Mouse (Mus musculus): ENCODE data around the gene Hcfc2. TPM values are rescaled to one million over a fixed set of nuclear protein-coding genes. Genes with fewer than 3 reads are reported as not detected.
A peak's percentile ranks its signal among the peaks of the same experiment; 100 is the strongest.

Hcfc2 gene
- polyA plus RNA-seq, 1 experiment from 2014 or later: 37.5 TPM

DNA sequence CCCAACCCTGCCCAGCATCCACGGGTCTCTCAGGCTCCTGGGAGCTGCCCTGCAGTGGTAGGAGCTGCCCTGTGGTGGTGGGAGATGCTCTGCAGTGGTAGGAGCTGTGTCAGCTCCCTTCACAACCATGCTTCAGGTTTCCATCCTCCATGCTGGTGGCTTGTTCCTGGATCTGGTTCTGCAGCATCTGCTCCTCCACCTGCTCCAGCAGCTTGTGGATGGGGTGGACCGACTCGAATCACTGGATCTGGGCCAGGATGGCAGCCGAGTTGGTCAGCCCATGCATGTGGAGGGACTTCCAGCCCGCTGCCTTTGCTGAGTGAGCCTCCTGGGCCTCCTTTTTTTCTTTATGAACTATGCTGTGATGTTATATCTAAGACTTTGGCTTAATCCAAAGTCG is 19.0 kb upstream of the Hcfc2 start:
- no peaks in the 10 kb centered on the region for H3K36me3 ChIP-seq
- H3K4me1 ChIP-seq: no peaks in the 10 kb centered on the region
- ATAC-seq (ENCODE audit: low FRiP score): no peak
- H3K4me3 ChIP-seq (replicated peaks): no peak overlapping the region
- no peak overlapping the region for H3K4me2 ChIP-seq
- WGBS: 77% methylated on average over 6 of the region's 6 CpGs
- no peak overlapping the region for H3K9ac ChIP-seq (replicated peaks)
- no peak overlapping the region for H3K27ac ChIP-seq (replicated peaks)
- no peaks in the 10 kb centered on the region for H3K27me3 ChIP-seq (replicated peaks)
- no peaks in the 10 kb centered on the region for H3K9me3 ChIP-seq (replicated peaks)

DNA sequence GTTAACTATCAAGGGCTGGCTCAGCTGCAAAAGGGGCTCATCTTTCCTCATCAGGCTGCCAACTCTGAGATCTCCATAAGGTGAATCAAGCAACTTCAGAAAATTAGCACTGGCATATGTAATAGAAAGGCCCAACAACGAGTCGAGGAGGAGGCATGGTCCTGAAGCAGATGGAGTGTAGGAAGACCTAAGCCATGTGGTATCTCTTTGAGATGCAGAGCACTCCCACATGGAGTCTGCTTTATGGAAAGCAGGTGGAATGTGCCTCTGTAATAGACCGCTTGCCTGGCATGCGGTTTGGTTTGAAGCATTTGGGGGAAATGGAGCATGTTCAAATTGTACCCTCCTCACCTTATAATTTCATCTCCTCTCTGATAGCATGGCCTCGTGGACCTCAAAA is 15.2 kb upstream of the Hcfc2 start:
- no peaks in the 10 kb centered on the region for H3K4me1 ChIP-seq
- H3K9me3 ChIP-seq (replicated peaks): no peaks in the 10 kb centered on the region
- no peaks in the 10 kb centered on the region for H3K27me3 ChIP-seq (replicated peaks)
- no peak overlapping the region for H3K9ac ChIP-seq (replicated peaks)
- ATAC-seq (ENCODE audit: low FRiP score): no peak
- H3K27ac ChIP-seq (replicated peaks): no peak overlapping the region
- 94% methylated on average over 5 of the region's 5 CpGs for WGBS
- H3K36me3 ChIP-seq: no peaks in the 10 kb centered on the region
- H3K4me2 ChIP-seq: no peak overlapping the region
- no peak overlapping the region for H3K4me3 ChIP-seq (replicated peaks)

DNA sequence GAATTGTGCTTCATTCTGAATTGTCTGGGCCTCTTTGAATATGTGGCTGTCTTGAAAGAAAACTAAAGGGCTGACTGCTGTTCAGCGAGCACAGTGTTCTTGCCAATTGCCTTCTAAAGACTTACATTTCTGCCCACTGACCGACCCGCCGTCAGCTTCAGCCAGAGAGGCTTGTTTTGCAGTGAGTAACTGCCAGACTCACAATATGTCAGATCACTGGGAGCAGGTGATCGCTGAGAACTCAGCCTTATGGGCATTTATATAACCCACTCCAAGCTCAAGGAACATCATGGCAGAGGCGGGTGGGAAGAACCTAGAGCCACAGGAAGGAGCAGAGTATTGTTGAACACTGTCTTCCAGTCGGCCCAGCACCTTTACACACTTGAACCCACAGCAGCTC is 14.3 kb upstream of the Hcfc2 start:
- Histone ChIP-seq H3K36me3 (no peaks in the 10 kb centered on the region), H3K9me3 (replicated peaks) (no peaks in the 10 kb centered on the region), H3K27ac (replicated peaks) (no peak overlapping the region), H3K27me3 (replicated peaks) (no peaks in the 10 kb centered on the region), H3K4me3 (replicated peaks) (no peak overlapping the region), H3K4me2 (no peak overlapping the region), H3K4me1 (no peaks in the 10 kb centered on the region), H3K9ac (replicated peaks) (no peak overlapping the region)
- no peak for ATAC-seq (ENCODE audit: low FRiP score)
- 86% methylated on average over 7 of the region's 7 CpGs for WGBS

DNA sequence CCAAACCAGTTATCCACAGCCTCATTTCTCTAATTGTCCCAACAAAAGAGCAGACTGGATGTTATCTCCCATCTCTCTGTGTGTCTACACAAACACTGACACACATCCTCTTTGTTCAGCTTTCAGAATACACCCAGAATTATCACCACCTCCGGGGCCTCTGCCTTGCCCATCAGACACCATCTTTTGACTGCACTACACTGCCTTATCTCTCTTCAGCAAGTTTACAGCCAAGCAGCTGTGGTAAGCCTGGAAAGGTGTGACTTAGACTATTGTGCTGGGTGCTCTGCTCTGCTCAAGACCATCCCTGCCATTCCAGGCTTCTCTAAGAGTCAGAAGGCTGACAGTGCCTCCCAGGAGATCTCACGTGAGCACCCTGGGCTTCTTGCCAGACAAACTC is 10.5 kb upstream of the Hcfc2 start:
- Histone ChIP-seq H3K4me1 (peaks cover 3% of the 10 kb centered on the region), H3K27me3 (replicated peaks) (no peaks in the 10 kb centered on the region), H3K4me2 (no peak overlapping the region), H3K9ac (replicated peaks) (no peak overlapping the region), H3K9me3 (replicated peaks) (no peaks in the 10 kb centered on the region), H3K36me3 (no peaks in the 10 kb centered on the region), H3K27ac (replicated peaks) (no peak overlapping the region), H3K4me3 (replicated peaks) (no peak overlapping the region)
- 86% methylated on average over 2 of the region's 2 CpGs for WGBS
- no peak for ATAC-seq (ENCODE audit: low FRiP score)

DNA sequence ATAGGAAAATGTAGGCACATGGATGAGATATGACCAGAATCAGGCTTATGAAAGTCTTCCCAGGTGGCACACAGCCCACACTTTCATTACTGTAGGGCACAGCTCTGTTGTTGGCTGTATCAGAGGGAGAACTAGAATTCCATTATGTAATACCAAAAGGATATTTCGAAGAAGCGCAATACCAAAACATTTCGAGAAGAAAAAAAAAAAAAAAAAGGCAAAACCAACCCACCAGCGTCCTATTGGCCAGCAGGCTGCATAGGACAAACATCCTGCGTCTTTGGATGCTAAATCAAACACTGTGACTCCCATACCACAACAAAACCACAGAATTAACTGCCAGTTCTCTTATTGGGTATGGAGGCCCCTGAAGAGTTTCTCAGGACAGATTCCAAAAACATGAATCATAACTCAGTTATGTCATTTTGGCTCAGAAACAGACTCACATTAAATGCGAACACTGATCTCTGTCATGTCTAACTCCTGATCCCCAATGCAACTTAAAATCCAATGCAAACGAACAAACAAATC is 6.2 kb upstream of the Hcfc2 start:
- WGBS: 80% methylated on average over 7 of the region's 7 CpGs
- H3K9ac ChIP-seq (replicated peaks): 0 out of 2 replicates have a peak overlapping the region, but pooled peaks have one; percentile 17
- no peaks in the 10 kb centered on the region for H3K9me3 ChIP-seq (replicated peaks)
- peak overlapping the region; percentile 52 for H3K4me2 ChIP-seq
- no peak overlapping the region for H3K27ac ChIP-seq (replicated peaks)
- H3K4me1 ChIP-seq: peaks cover 7% of the 10 kb centered on the region
- H3K27me3 ChIP-seq (replicated peaks): no peaks in the 10 kb centered on the region
- H3K4me3 ChIP-seq (replicated peaks): peak overlapping the region; percentile 22; the same call in 1 of the 2 replicates
- no peak for ATAC-seq (ENCODE audit: low FRiP score)
- no peaks in the 10 kb centered on the region for H3K36me3 ChIP-seq

DNA sequence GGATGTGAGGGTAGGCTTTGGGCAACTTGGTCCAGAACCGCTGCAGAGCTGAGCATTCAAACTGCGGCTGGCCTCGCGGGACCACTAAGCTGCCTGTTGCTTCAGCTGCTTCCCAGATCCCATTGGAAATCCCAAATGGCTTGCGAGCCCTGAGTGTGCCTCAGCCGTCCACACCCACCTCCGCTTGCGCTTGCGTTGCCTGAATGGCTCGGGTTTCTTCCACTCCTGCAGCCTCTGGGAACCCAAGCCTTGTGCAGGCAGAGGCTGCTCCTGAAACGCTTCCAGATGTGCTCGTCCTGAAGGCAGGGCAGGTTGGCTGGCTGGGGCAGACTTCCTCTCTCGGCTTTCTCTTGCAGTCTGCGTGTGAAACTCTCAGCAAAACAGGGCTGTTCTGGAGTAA is 5.5 kb upstream of the Hcfc2 start, which contains the start of gene Glt8d2:
TSS of gene Glt8d2 (minus strand) at position 157 of the 400 bp plus-strand sequence.
- H3K4me2 ChIP-seq: peak within 1 kb of the TSS; percentile 52
- H3K36me3 ChIP-seq: no peaks in the 10 kb centered on the region
- 6% methylated on average over 14 of the region's 14 CpGs for WGBS
- peak within 1 kb of the TSS; percentile 17; the same call in 1 of the 2 replicates for H3K9ac ChIP-seq (replicated peaks)
- H3K9me3 ChIP-seq (replicated peaks): no peaks in the 10 kb centered on the region
- no peak within 1 kb of the TSS; the same call in 1 of the 2 replicates for H3K27ac ChIP-seq (replicated peaks)
- H3K4me1 ChIP-seq: peaks cover 7% of the 10 kb centered on the region
- no peak for ATAC-seq (ENCODE audit: low FRiP score)
- peak within 1 kb of the TSS; percentile 22 for H3K4me3 ChIP-seq (replicated peaks)
- H3K27me3 ChIP-seq (replicated peaks): no peaks in the 10 kb centered on the region

DNA sequence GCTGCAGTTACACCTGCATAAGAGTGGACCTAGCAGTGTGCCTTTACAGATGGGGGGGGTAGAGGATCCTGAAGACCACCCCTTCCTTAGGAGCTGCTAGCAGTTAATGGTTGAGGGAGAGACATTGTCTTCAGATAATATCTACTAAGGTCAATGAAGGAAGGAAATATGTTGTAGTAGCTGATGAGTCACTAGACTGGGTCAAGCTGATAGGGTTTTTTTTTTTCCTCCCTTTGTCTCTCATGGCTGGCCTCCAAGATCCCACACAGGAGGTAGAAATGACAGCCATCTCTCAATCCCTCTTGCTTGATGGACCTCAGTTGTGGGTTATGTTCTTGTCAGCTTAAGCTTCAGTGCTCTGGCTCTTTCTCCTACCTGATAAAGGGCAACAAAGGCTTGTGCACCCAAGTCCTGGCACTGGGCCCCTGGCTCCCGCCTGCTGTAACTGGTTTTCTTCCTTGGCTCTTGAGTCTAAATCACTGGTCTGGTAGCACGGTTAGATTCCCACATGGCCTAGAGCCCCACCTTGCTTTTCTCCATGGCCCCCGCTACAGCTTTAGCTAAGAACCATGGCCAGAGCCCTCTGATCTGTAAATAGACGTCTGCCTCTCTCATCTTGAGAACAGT is 606 bp downstream of the Hcfc2 start:
- no peak for ATAC-seq (ENCODE audit: low FRiP score)
- peaks cover 21% of the 10 kb centered on the region for H3K4me1 ChIP-seq
- no peaks in the 10 kb centered on the region for H3K27me3 ChIP-seq (replicated peaks)
- no peaks in the 10 kb centered on the region for H3K9me3 ChIP-seq (replicated peaks)
- H3K27ac ChIP-seq (replicated peaks): no peak overlapping the region
- peaks cover 4% of the 10 kb centered on the region for H3K36me3 ChIP-seq
- no peak overlapping the region for H3K9ac ChIP-seq (replicated peaks)
- 76% methylated on average over 4 of the region's 4 CpGs for WGBS
- no peak overlapping the region for H3K4me2 ChIP-seq
- no peak overlapping the region for H3K4me3 ChIP-seq (replicated peaks)

DNA sequence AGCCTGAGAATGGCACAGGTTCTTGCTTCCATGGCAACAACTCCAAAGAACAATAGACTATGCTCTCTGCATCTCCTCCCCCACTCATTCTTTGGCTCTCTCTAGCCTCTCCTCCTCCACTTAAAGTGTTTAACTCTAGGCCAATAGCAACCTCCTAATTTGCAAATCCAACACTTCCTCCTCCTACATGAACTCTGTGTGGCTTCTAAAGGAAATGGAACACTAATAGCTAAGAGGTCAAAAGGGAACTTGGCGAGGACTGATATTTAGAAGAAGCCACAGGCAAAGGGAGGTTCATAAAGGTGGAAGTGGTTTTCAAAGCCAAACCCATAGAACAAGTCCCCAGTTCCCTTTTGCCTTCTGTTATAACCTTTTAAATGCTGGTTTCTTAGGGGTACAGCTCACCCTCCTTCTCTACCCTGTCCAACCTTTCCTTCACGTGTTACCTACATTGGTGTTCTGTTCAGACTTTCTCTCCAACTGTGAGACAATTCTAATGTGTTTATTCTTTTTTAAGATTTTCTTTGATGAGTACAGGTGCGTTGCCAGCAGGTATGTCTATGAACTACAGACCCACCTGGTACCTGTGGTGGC is 1.4 kb downstream of the Hcfc2 start:
- no peak for ATAC-seq (ENCODE audit: low FRiP score)
- whole genome bisulfite sequencing: 83% methylated on average over 3 of the region's 3 CpGs
- no peak overlapping the region for H3K4me3 ChIP-seq (replicated peaks)

DNA sequence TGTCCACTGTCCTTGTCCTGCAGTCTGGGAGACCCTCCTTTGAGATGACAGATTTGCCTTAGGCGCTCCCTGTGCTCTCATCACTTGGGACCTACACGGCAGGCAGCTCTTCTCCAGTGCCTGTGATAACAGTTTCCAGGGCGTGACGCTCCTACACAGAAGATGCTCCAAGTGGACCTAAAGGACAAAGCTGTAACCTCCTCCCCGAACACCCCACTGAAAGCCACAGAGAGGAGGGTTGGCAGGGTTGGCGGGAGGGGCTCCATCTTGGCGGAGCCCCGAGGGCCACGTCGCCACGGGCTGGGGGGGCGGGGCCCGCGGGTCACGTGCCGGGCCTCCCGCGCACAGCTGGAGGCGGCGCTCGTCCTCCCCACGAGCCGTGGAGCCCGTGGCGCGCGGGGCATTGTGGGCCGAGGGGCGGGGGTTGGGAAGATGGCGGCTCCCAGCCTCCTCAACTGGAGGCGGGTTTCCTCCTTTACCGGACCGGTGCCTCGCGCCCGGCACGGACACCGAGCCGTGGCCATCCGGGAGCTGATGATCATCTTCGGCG is 2.8 kb downstream of the Hcfc2 start:
- WGBS: under 1% methylated on average over 42 of the region's 42 CpGs
- peak overlapping the region; percentile 66 for H3K9ac ChIP-seq (replicated peaks)

More for the DNA sequence above, 1.4 kb downstream of the Hcfc2 start:
- peaks cover 21% of the 10 kb centered on the region for H3K4me1 ChIP-seq
- no peak overlapping the region for H3K9ac ChIP-seq (replicated peaks)
- no peaks in the 10 kb centered on the region for H3K27me3 ChIP-seq (replicated peaks)
- H3K27ac ChIP-seq (replicated peaks): no peak overlapping the region
- no peak overlapping the region for H3K4me2 ChIP-seq
- H3K9me3 ChIP-seq (replicated peaks): no peaks in the 10 kb centered on the region
- peaks cover 8% of the 10 kb centered on the region for H3K36me3 ChIP-seq

DNA sequence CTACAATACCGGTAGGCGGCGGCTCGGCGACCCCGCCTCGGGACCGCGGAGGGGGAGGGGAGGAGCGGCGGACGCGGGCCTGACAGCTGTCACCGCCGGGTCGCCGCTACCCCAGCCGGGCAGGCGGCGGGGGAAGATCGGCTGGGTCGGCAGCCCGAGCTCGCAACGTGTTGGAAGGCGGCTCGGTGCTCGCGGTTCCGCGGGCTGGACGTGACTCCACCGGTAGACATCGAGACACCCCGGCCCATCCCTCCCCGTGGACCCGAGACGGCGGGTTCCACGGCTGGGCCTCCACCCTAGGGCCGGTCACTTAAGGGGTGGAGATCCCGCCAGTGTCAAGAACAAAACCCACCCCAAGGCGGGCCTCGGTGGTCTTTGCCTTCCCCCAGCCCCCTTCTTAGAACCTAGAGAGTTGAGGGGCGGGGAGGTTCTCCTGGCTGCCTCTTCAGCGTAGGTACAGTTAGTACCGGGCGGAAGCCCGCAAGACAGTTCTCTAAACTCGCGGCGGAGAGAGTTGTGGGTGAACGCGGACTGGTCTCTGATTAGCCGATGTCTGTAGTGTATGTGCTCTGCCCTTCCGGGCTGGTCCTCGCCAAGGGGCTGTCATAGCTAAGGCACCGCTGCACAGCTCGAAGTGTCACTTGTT is 3.5 kb downstream of the Hcfc2 start:
- Histone ChIP-seq H3K36me3 (peaks cover 18% of the 10 kb centered on the region), H3K9me3 (replicated peaks) (no peaks in the 10 kb centered on the region), H3K9ac (replicated peaks) (peak overlapping the region; percentile 66), H3K27me3 (replicated peaks) (no peaks in the 10 kb centered on the region), H3K27ac (replicated peaks) (peak overlapping the region; percentile 88), H3K4me1 (peaks cover 21% of the 10 kb centered on the region), H3K4me2 (peak overlapping the region; percentile 66), H3K4me3 (replicated peaks) (peak overlapping the region; percentile 69)
- under 1% methylated on average over 40 of the region's 59 CpGs for WGBS
- ATAC-seq (ENCODE audit: low FRiP score): peak; percentile 86

More for the DNA sequence above, 2.8 kb downstream of the Hcfc2 start:
- peak overlapping the region; percentile 66 for H3K4me2 ChIP-seq
- H3K36me3 ChIP-seq: peaks cover 14% of the 10 kb centered on the region
- H3K27me3 ChIP-seq (replicated peaks): no peaks in the 10 kb centered on the region
- peaks cover 21% of the 10 kb centered on the region for H3K4me1 ChIP-seq
- peak; percentile 97 for ATAC-seq (ENCODE audit: low FRiP score)
- peak overlapping the region; percentile 69 for H3K4me3 ChIP-seq (replicated peaks)
- no peaks in the 10 kb centered on the region for H3K9me3 ChIP-seq (replicated peaks)
- H3K27ac ChIP-seq (replicated peaks): peak overlapping the region; percentile 88

DNA sequence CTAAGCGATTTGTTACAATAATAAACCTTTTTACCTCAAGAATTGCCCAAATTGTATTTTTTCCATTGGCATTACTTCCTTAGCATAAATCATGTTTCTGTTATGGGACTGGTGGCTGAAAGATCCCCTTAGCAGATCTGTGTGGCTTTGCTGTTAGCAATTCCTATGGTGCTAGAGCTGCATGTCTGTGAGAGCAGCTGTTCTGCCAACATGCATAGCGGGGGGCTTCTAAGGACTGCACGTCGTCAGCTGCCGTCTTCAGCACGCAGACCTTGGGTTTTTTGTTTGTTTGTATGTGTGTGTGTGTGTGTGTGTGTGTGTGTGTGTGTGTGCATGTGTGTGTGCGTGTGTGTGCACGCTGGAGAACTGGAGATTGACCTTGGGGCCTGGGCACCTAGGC is 45.4 kb downstream of the Hcfc2 start:
- no peaks in the 10 kb centered on the region for H3K27me3 ChIP-seq (replicated peaks)
- H3K9me3 ChIP-seq (replicated peaks): no peaks in the 10 kb centered on the region
- no peak for ATAC-seq (ENCODE audit: low FRiP score)
- 61% methylated on average over 8 of the region's 8 CpGs for WGBS
- H3K4me3 ChIP-seq (replicated peaks): no peak overlapping the region
- H3K4me2 ChIP-seq: no peak overlapping the region
- no peak overlapping the region for H3K27ac ChIP-seq (replicated peaks)
- H3K9ac ChIP-seq (replicated peaks): no peak overlapping the region
- H3K36me3 ChIP-seq: peaks cover 47% of the 10 kb centered on the region
- peaks cover 9% of the 10 kb centered on the region; the same call in 1 of the 2 replicates for H3K4me1 ChIP-seq

All from neural tube, embryonic 15.5 days (tissue).